Mouse (Mus musculus): Measurements from ENCODE around the gene B4galt5. TPM values are rescaled to one million over a fixed set of nuclear protein-coding genes. Genes with fewer than 3 reads are reported as not detected.

Gene B4galt5
- total RNA-seq, 2 experiments from 2014 or later = 58.8 to 60.5 TPM

GRCm38 (mm10) chr2:167363272-167364045 lies 14.5 kb upstream of the B4galt5 start:
- DNase-seq (ENCODE audit: low spot score in 2 of 2) = no peak

- DNase-seq (ENCODE audit: low spot score in 2 of 2) = no peak
Observed at GRCm38 (mm10) chr2:167358499-167358898, 9.5 kb upstream of the B4galt5 start.

GRCm38 (mm10) chr2:167356885-167357284 lies 7.9 kb upstream of the B4galt5 start:
- DNase-seq (ENCODE audit: low spot score in 2 of 2) = no peak

- DNase-seq (ENCODE audit: low spot score in 2 of 2) = no peak
Observed at GRCm38 (mm10) chr2:167354611-167355165, 5.7 kb upstream of the B4galt5 start.

- no peak for DNase-seq (ENCODE audit: low spot score in 2 of 2)
Observed at GRCm38 (mm10) chr2:167354046-167354445, 5.1 kb upstream of the B4galt5 start.

- no peak for DNase-seq (ENCODE audit: low spot score in 2 of 2)
Observed at GRCm38 (mm10) chr2:167352496-167352895, 3.5 kb upstream of the B4galt5 start.

- DNase-seq (ENCODE audit: low spot score in 2 of 2) = no peak
Observed at GRCm38 (mm10) chr2:167351371-167351951, 2.5 kb upstream of the B4galt5 start.

- DNase-seq (ENCODE audit: low spot score in 2 of 2) = no peak
Observed at GRCm38 (mm10) chr2:167350126-167350650, 1.2 kb upstream of the B4galt5 start.

GRCm38 (mm10) chr2:167349283-167349936 lies 427 bp upstream of the B4galt5 start:
- DNase-seq (ENCODE audit: low spot score in 2 of 2) = peak; percentile 88 to 92

GRCm38 (mm10) chr2:167347991-167348375 lies 1.0 kb downstream of the B4galt5 start:
- no peak for DNase-seq (ENCODE audit: low spot score in 2 of 2)

- DNase-seq (ENCODE audit: low spot score in 2 of 2) = no peak
Observed at GRCm38 (mm10) chr2:167347361-167347760, 1.6 kb downstream of the B4galt5 start.

- no peak for DNase-seq (ENCODE audit: low spot score in 2 of 2)
Observed at GRCm38 (mm10) chr2:167345508-167346164, 3.3 kb downstream of the B4galt5 start.

- no peak for DNase-seq (ENCODE audit: low spot score in 2 of 2)
Observed at GRCm38 (mm10) chr2:167344871-167345507, 4.0 kb downstream of the B4galt5 start.

GRCm38 (mm10) chr2:167343369-167344140 lies 5.4 kb downstream of the B4galt5 start:
- no peak for DNase-seq (ENCODE audit: low spot score in 2 of 2)

- no peak for DNase-seq (ENCODE audit: low spot score in 2 of 2)
Observed at GRCm38 (mm10) chr2:167342876-167343275, 6.1 kb downstream of the B4galt5 start.

- no peak for DNase-seq (ENCODE audit: low spot score in 2 of 2)
Observed at GRCm38 (mm10) chr2:167337580-167337979, 11.4 kb downstream of the B4galt5 start.

GRCm38 (mm10) chr2:167337214-167337512 lies 11.8 kb downstream of the B4galt5 start:
- DNase-seq (ENCODE audit: low spot score in 2 of 2) = no peak

- no peak for DNase-seq (ENCODE audit: low spot score in 2 of 2)
Observed at GRCm38 (mm10) chr2:167336384-167337213, 12.4 kb downstream of the B4galt5 start.

GRCm38 (mm10) chr2:167335066-167335465 lies 13.9 kb downstream of the B4galt5 start:
- no peak for DNase-seq (ENCODE audit: low spot score in 2 of 2)

Measured in layer of hippocampus, postnatal 14 days (tissue).